Mouse (Mus musculus) heart, postnatal 36 days (tissue): ENCODE measurements around the gene Lrguk. TPM values are rescaled to one million over a fixed set of nuclear protein-coding genes. Genes with fewer than 3 reads are reported as not detected.

Experiments
- DNase-seq, 2 experiments: peaks; one replicate each; pipeline ENCODE4 v3.0.0; 2021 to 2022
- intact Hi-C: fragments of 180-260 bp; cut with DNase I; formaldehyde crosslinking; loops from one replicate; pipeline ENCODE4 v1.15.1; 2025
- total RNA-seq, 2 experiments: library from RNA; stranded (reverse); gene quantifications; 2 replicates each; pipeline ENCODE4 v1.2.3; 2021

Lrguk gene
- total RNA-seq, 2 experiments from 2014 or later = 0.19 TPM; not detected in 1

- no peak for DNase-seq
These were observed 142.7 kb downstream of the Lrguk start for GRCm38 (mm10) chr6:34171748-34172457.

GRCm38 (mm10) chr6:34173251-34173650, 144.0 kb downstream of the Lrguk start:
- intact Hi-C loops = loop anchor here (10.0 kb wide), 1 partner anchor 602 kb away; no protein-coding TSS in a partner anchor
- no peak for DNase-seq

More at GRCm38 (mm10) chr6:34171748-34172457, 142.7 kb downstream of the Lrguk start:
- intact Hi-C loops = loop anchor here (10.0 kb wide), 1 partner anchor 603 kb away; no protein-coding TSS in a partner anchor

- intact Hi-C loops = loop anchor here (5.0 to 10.0 kb wide), 4 partner anchors 147 to 1112 kb away; partner anchors contain the start of genes Chchd3, Exoc4 and Lrguk
- DNase-seq = no peak
These were observed 145.5 kb downstream of the Lrguk start for GRCm38 (mm10) chr6:34174715-34175114.

- intact Hi-C loops = loop anchor here (5.0 to 10.0 kb wide), 4 partner anchors 149 to 1114 kb away; partner anchors contain the start of genes Chchd3, Exoc4 and Lrguk
These were observed 147.0 kb downstream of the Lrguk start for GRCm38 (mm10) chr6:34176111-34176863.

GRCm38 (mm10) chr6:34176864-34177247, 147.6 kb downstream of the Lrguk start, which contains the start of gene Slc35b4:
Gene Slc35b4, minus strand, starts transcription at chr6:34177111.
- intact Hi-C loops = loop anchor here (5.0 to 10.0 kb wide), 4 partner anchors 150 to 1115 kb away; partner anchors contain the start of genes Chchd3, Exoc4 and Lrguk
- DNase-seq = peak; percentile 87 to 88

More at GRCm38 (mm10) chr6:34176111-34176863, 147.0 kb downstream of the Lrguk start:
- no peak for DNase-seq

DNA sequence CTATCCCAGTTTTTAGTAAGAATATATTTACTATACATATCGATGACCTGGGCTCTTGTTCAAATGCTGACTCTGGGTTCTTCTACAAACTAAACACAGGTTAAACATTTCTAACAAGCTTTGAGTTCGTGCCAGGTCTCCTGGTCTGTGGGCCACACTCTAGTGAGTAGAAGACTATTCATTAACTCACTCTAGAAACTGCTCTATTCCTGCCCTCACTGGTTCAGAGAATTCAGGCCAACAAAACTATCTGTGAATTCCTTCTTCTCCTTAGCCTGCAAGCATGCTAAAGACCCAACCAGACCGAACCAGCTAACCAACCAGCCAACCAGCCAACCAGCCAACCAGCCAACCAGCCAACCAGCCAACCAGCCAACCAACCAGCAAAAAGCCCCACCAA, 149.8 kb downstream of the Lrguk start:
- intact Hi-C loops = loop anchor here (5.0 to 10.0 kb wide), 4 partner anchors 152 to 1117 kb away; partner anchors contain the start of genes Chchd3, Exoc4 and Lrguk
- DNase-seq = no peak

- intact Hi-C loops = loop anchor here (5.0 to 10.0 kb wide), 4 partner anchors 153 to 1118 kb away; partner anchors contain the start of genes Chchd3, Exoc4 and Lrguk
- no peak for DNase-seq
These were observed 150.7 kb downstream of the Lrguk start for GRCm38 (mm10) chr6:34179911-34180310.

GRCm38 (mm10) chr6:34181961-34182360, 152.7 kb downstream of the Lrguk start:
- DNase-seq = no peak
- intact Hi-C loops = no loop called here

DNA sequence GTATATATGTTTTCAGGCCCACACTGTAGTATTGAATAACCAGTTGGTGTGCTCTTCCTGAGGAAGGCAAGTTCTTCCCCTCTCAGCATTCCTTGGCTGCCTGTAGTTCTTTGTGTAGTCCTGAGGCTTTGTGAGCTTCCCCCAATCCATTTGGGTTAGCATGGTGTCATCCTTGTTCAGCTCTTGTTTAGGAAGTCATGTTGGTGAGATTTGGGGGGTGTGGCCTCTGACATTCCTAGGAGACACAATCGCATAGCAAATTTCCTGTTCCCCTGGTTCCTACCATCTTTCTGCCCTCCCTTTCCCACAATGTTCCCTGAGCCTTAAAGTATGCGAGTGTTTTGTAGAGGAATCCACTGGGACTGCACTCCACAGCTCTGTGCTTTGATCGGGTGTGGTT, 154.1 kb downstream of the Lrguk start:
- DNase-seq = no peak

More for the DNA sequence above, 154.1 kb downstream of the Lrguk start:
- intact Hi-C loops = no loop called here

Other genes starting within 250 kb of the Lrguk start
- gene Slc35b4, start 147.7 kb downstream of the Lrguk start, total RNA-seq = 1 to 10 TPM; 7.5 to 9.6 TPM